Mouse (Mus musculus) lung, embryonic 16.5 days (tissue): Measurements from ENCODE around the gene Vps33b. TPM values are rescaled to one million over a fixed set of nuclear protein-coding genes. Genes with fewer than 3 reads are reported as not detected.
A peak's percentile ranks its signal among the peaks of the same experiment; 100 is the strongest.

Source experiments
- ATAC-seq: fragments of 200-750 bp; cut with Nextera tagmentation; 2 replicates; pipeline ENCODE4 v1.8.0; 2017; ENCODE audit warnings: low read depth, mild to moderate bottlenecking, moderate library complexity
- H3K27ac ChIP-seq: fragments of 300-500 bp; sonication (generic); 2 replicates; pipeline ENCODE4 v1.5.1; 2014; ENCODE audit warnings: mild to moderate bottlenecking, control low read depth, low read length
- H3K27me3 ChIP-seq: fragments of 300-500 bp; sonication (generic); 2 replicates; pipeline ENCODE4 v1.6.1; 2014; ENCODE audit warnings: low read depth, low read length, mixed read lengths; ENCODE audit not compliant: control insufficient read depth, insufficient read depth
- H3K36me3 ChIP-seq: fragments of 300-500 bp; sonication (generic); 2 replicates; pipeline ENCODE4 v1.6.1; 2014; ENCODE audit warnings: low read length; ENCODE audit not compliant: control insufficient read depth, insufficient read depth
- H3K4me1 ChIP-seq: fragments of 300-500 bp; sonication (generic); replicated peaks from 2 replicates; pipeline ENCODE4 v1.6.1; 2014; ENCODE audit warnings: low read length, mixed read lengths; ENCODE audit not compliant: control insufficient read depth, insufficient read depth
- H3K4me2 ChIP-seq: fragments of 300-500 bp; sonication (generic); 2 replicates; pipeline ENCODE4 v1.6.1; 2014; ENCODE audit warnings: low read depth, low read length, control low read depth
- H3K4me3 ChIP-seq: fragments of 300-500 bp; sonication (generic); 2 replicates; pipeline ENCODE4 v1.5.1; 2014; ENCODE audit warnings: mild to moderate bottlenecking, low read length, control low read depth
- H3K9ac ChIP-seq: fragments of 300-500 bp; sonication (generic); 2 replicates; pipeline ENCODE4 v1.6.1; 2014; ENCODE audit warnings: low read length, control low read depth
- H3K9me3 ChIP-seq: fragments of 300-500 bp; sonication (generic); 2 replicates; pipeline ENCODE4 v1.6.1; 2016; ENCODE audit warnings: low read length; ENCODE audit not compliant: control insufficient read depth
- WGBS: fragments of 180-500 bp; shearing (Covaris S2); extraction: QIAGEN DNeasy Blood & Tissue Kit; methylation state at CpG from one replicate; pipeline ENCODE4 v1.1.7; 2014; 5-methylcytosine and 5-hydroxymethylcytosine counted together
- polyA plus RNA-seq: library from polyadenylated mRNA; unstranded; fragments of >200 nt; fragmentation: Nextera tagmentation; extraction: Ambion mirVana; gene quantifications from 2 replicates; pipeline ENCODE4 v1.2.1, GENCODE M21; 2015

Gene Vps33b
- polyA plus RNA-seq, 1 experiment from 2014 or later = 10.7 TPM

- 91% methylated on average over 3 of the region's 3 CpGs for WGBS
- H3K4me2 ChIP-seq = no peak overlapping the region
- H3K4me3 ChIP-seq = no peak overlapping the region
- H3K9ac ChIP-seq = no peak overlapping the region
- no peak for ATAC-seq
- no peaks in the 10 kb centered on the region for H3K9me3 ChIP-seq
- H3K4me1 ChIP-seq = no peaks in the 10 kb centered on the region
- peaks cover 19% of the 10 kb centered on the region for H3K36me3 ChIP-seq
- H3K27ac ChIP-seq = no peak overlapping the region
- H3K27me3 ChIP-seq = no peaks in the 10 kb centered on the region
These were observed 13.9 kb downstream of the Vps33b start for GRCm38 (mm10) chr7:80283226-80283918.

- H3K27ac ChIP-seq = no peak overlapping the region
- no peaks in the 10 kb centered on the region for H3K9me3 ChIP-seq
- WGBS = 69% methylated on average over 5 of the region's 5 CpGs
- no peaks in the 10 kb centered on the region for H3K27me3 ChIP-seq
- H3K4me2 ChIP-seq = no peak overlapping the region
- no peak; the same call in 1 of the 2 replicates for ATAC-seq
- no peak overlapping the region for H3K4me3 ChIP-seq
- H3K36me3 ChIP-seq = peaks cover 19% of the 10 kb centered on the region
- no peaks in the 10 kb centered on the region for H3K4me1 ChIP-seq
- H3K9ac ChIP-seq = no peak overlapping the region
These were observed 14.9 kb downstream of the Vps33b start for GRCm38 (mm10) chr7:80284391-80284790.

GRCm38 (mm10) chr7:80285725-80286124 is 16.3 kb downstream of the Vps33b start:
- H3K9me3 ChIP-seq = no peaks in the 10 kb centered on the region
- no peak for ATAC-seq
- no peak overlapping the region for H3K4me3 ChIP-seq
- peaks cover 24% of the 10 kb centered on the region for H3K36me3 ChIP-seq
- no peaks in the 10 kb centered on the region for H3K27me3 ChIP-seq
- H3K27ac ChIP-seq = no peak overlapping the region
- 89% methylated on average over 6 of the region's 6 CpGs for WGBS
- H3K4me2 ChIP-seq = no peak overlapping the region
- no peaks in the 10 kb centered on the region for H3K4me1 ChIP-seq
- H3K9ac ChIP-seq = no peak overlapping the region

- Histone ChIP-seq H3K27ac (no peak overlapping the region), H3K4me2 (no peak overlapping the region), H3K4me3 (no peak overlapping the region), H3K9ac (no peak overlapping the region), H3K36me3 (peaks cover 24% of the 10 kb centered on the region), H3K4me1 (no peaks in the 10 kb centered on the region), H3K9me3 (no peaks in the 10 kb centered on the region), H3K27me3 (no peaks in the 10 kb centered on the region)
- WGBS = 72% methylated on average over 10 of the region's 10 CpGs
- ATAC-seq = no peak
These were observed 18.3 kb downstream of the Vps33b start for GRCm38 (mm10) chr7:80287736-80288135.

- H3K4me2 ChIP-seq = peak within 1 kb of the TSS; percentile 70
- peak within 1 kb of the TSS; percentile 90 for H3K9ac ChIP-seq
- H3K27me3 ChIP-seq = no peaks in the 10 kb centered on the region
- peak within 1 kb of the TSS; percentile 93 for H3K27ac ChIP-seq
- peak within 1 kb of the TSS; percentile 92 for H3K4me3 ChIP-seq
- H3K36me3 ChIP-seq = peaks cover 5% of the 10 kb centered on the region
- under 1% methylated on average over 52 of the region's 52 CpGs for WGBS
- peaks cover 12% of the 10 kb centered on the region for H3K4me1 ChIP-seq
- H3K9me3 ChIP-seq = no peaks in the 10 kb centered on the region
- ATAC-seq = peak; percentile 100
These were observed 24.8 kb downstream of the Vps33b start, which contains the start of gene Prc1 for GRCm38 (mm10) chr7:80294062-80294763. Gene Prc1 (plus strand): TSS chr7:80294450.

GRCm38 (mm10) chr7:80294764-80295648 is 25.6 kb downstream of the Vps33b start:
- H3K4me2 ChIP-seq = peak overlapping the region; percentile 70
- peak overlapping the region; percentile 92 for H3K4me3 ChIP-seq
- H3K9ac ChIP-seq = peak overlapping the region; percentile 90
- peak; percentile 56 for ATAC-seq
- no peaks in the 10 kb centered on the region for H3K27me3 ChIP-seq
- WGBS = 4% methylated on average over 37 of the region's 37 CpGs
- peaks cover 12% of the 10 kb centered on the region for H3K4me1 ChIP-seq
- peak overlapping the region; percentile 93 for H3K27ac ChIP-seq
- no peaks in the 10 kb centered on the region for H3K9me3 ChIP-seq
- H3K36me3 ChIP-seq = peaks cover 5% of the 10 kb centered on the region

GRCm38 (mm10) chr7:80296462-80296861 is 27.0 kb downstream of the Vps33b start:
- Histone ChIP-seq H3K27ac (no peak overlapping the region), H3K36me3 (peaks cover 11% of the 10 kb centered on the region), H3K4me3 (no peak overlapping the region; the same call in 1 of the 2 replicates), H3K9me3 (no peaks in the 10 kb centered on the region), H3K4me1 (peaks cover 12% of the 10 kb centered on the region), H3K9ac (no peak overlapping the region), H3K4me2 (peak overlapping the region; percentile 70), H3K27me3 (no peaks in the 10 kb centered on the region)
- 88% methylated on average over 6 of the region's 6 CpGs for WGBS
- no peak for ATAC-seq

GRCm38 (mm10) chr7:80297041-80297440 is 27.6 kb downstream of the Vps33b start:
- Histone ChIP-seq H3K9me3 (no peaks in the 10 kb centered on the region), H3K4me1 (peaks cover 12% of the 10 kb centered on the region), H3K4me2 (no peak overlapping the region), H3K27me3 (no peaks in the 10 kb centered on the region), H3K36me3 (peaks cover 15% of the 10 kb centered on the region), H3K27ac (no peak overlapping the region), H3K9ac (no peak overlapping the region), H3K4me3 (no peak overlapping the region)
- ATAC-seq = no peak
- WGBS = 80% methylated on average over 3 of the region's 3 CpGs

- ATAC-seq = no peak
- 91% methylated on average over 4 of the region's 4 CpGs for WGBS
- H3K36me3 ChIP-seq = peaks cover 20% of the 10 kb centered on the region
- peaks cover 12% of the 10 kb centered on the region for H3K4me1 ChIP-seq
- H3K9ac ChIP-seq = no peak overlapping the region
- H3K4me2 ChIP-seq = no peak overlapping the region
- H3K4me3 ChIP-seq = no peak overlapping the region
- no peaks in the 10 kb centered on the region for H3K27me3 ChIP-seq
- H3K9me3 ChIP-seq = no peaks in the 10 kb centered on the region
- no peak overlapping the region for H3K27ac ChIP-seq
These were observed 29.3 kb downstream of the Vps33b start for GRCm38 (mm10) chr7:80298754-80299153.
